Mouse (Mus musculus): ENCODE results near the gene Sema4f. TPM values are rescaled to one million over a fixed set of nuclear protein-coding genes. Genes with fewer than 3 reads are reported as not detected.

Gene Sema4f
- total and polyA plus RNA-seq, 3 experiments = 0.04 TPM; not detected in 2

- Histone ChIP-seq H3K27me3 (replicated peaks) (no peaks in the 10 kb centered on the region), H3K9me3 (replicated peaks; ENCODE audit: low read length) (no peaks in the 10 kb centered on the region), H3K36me3 (replicated peaks in 1 of 2; ENCODE audit: control insufficient read depth in 1 of 2, insufficient read depth in 1 of 2, low read length in 1 of 2) (no peaks in the 10 kb centered on the region), H3K4me1 (ENCODE audit: control insufficient read depth in 1 of 2, insufficient read depth in 2 of 2) (no peaks in the 10 kb centered on the region), H3K27ac (ENCODE audit: insufficient read depth, low read depth) (no peak overlapping the region), H3K9ac (ENCODE audit: insufficient read depth, low read depth) (no peak overlapping the region), H3K4me3 (replicated peaks in 1 of 3; ENCODE audit: low read depth in 2 of 3, low read length in 2 of 3, poor library complexity in 1 of 3) (no peak overlapping the region), H3K4me2 (ENCODE audit: insufficient read depth, low read depth, poor library complexity, severe bottlenecking) (no peak overlapping the region), H3K79me2 (replicated peaks; ENCODE audit: control insufficient read depth, extremely low read depth, insufficient read depth, poor library complexity, severe bottlenecking) (no peaks in the 10 kb centered on the region)
- dilution Hi-C loops (cut with MboI; ENCODE audit: extremely low pct_ligation_motif_present, extremely low pct_unique_long_range_greater_than_20kb, low sequenced_read_pairs) (no loop called here), in situ Hi-C loops (cut with MboI; ENCODE audit: low pct_ligation_motif_present, low pct_unique_long_range_greater_than_20kb, low sequenced_read_pairs) (no loop called here)
- DNase-seq (ENCODE audit: extremely low read depth) = no peak
- TF ChIP-seq TBP (conservative IDR thresholded peaks at IDR 0.05; ENCODE audit: low read depth, low read length) (no peak), MAFK (IDR thresholded peaks at IDR 0.05; ENCODE audit: insufficient replicate concordance, low read length) (no peak), ZMIZ1 (IDR thresholded peaks at IDR 0.05; ENCODE audit: low read depth, low read length) (no peak), CHD1 (IDR thresholded peaks at IDR 0.05; ENCODE audit: low read depth, low read length) (no peak), ZC3H11A (IDR thresholded peaks at IDR 0.05; ENCODE audit: low read depth, low read length) (no peak), RCOR1 (conservative IDR thresholded peaks at IDR 0.05; ENCODE audit: low read depth, low read length) (no peak), NRF1 (IDR thresholded peaks at IDR 0.05; ENCODE audit: low read depth, low read length) (no peak), RAD21 (IDR thresholded peaks at IDR 0.05; ENCODE audit: low read depth, low read length) (no peak), BHLHE40 (IDR thresholded peaks at IDR 0.05; ENCODE audit: low read depth, low read length) (no peak), SIN3A (IDR thresholded peaks at IDR 0.05; ENCODE audit: low read length) (no peak), IRF4 (IDR thresholded peaks at IDR 0.05; ENCODE audit: low read depth, low read length) (no peak), CHD2 (IDR thresholded peaks at IDR 0.05; ENCODE audit: low read length) (no peak), MAZ (IDR thresholded peaks at IDR 0.05; ENCODE audit: low read depth, low read length) (no peak), USF1 (IDR thresholded peaks at IDR 0.05; ENCODE audit: low read depth, low read length) (no peak), MYC (IDR thresholded peaks at IDR 0.05; ENCODE audit: low read depth, low read length) (no peak), PAX5 (IDR thresholded peaks at IDR 0.05; ENCODE audit: low read length) (no peak)
Observed at GRCm38 (mm10) chr6:82956553-82957251, 17.1 kb upstream of the Sema4f start.

GRCm38 (mm10) chr6:82946651-82947050 lies 7.1 kb upstream of the Sema4f start, which contains the start of gene M1ap:
Gene M1ap (plus strand): TSS chr6:82946902.
- dilution Hi-C loops (cut with MboI; ENCODE audit: extremely low pct_ligation_motif_present, extremely low pct_unique_long_range_greater_than_20kb, low sequenced_read_pairs) = no loop called here
- Histone ChIP-seq H3K9ac (ENCODE audit: insufficient read depth, low read depth) (no peak within 1 kb of the TSS), H3K27me3 (replicated peaks) (no peaks in the 10 kb centered on the region), H3K36me3 (replicated peaks in 1 of 2; ENCODE audit: control insufficient read depth in 1 of 2, insufficient read depth in 1 of 2, low read length in 1 of 2) (no peaks in the 10 kb centered on the region), H3K4me2 (ENCODE audit: insufficient read depth, low read depth, poor library complexity, severe bottlenecking) (no peak within 1 kb of the TSS), H3K79me2 (replicated peaks; ENCODE audit: control insufficient read depth, extremely low read depth, insufficient read depth, poor library complexity, severe bottlenecking) (no peaks in the 10 kb centered on the region), H3K4me3 (replicated peaks in 1 of 3; ENCODE audit: low read depth in 2 of 3, low read length in 2 of 3, poor library complexity in 1 of 3) (no peak within 1 kb of the TSS), H3K9me3 (replicated peaks; ENCODE audit: low read length) (peaks cover 16% of the 10 kb centered on the region), H3K4me1 (ENCODE audit: control insufficient read depth in 1 of 2, insufficient read depth in 2 of 2) (no peaks in the 10 kb centered on the region), H3K27ac (ENCODE audit: insufficient read depth, low read depth) (no peak within 1 kb of the TSS)
- TF ChIP-seq E2F4 (IDR thresholded peaks at IDR 0.05; ENCODE audit: insufficient replicate concordance, low read depth, low read length) (no peak), GABPA (IDR thresholded peaks at IDR 0.05; ENCODE audit: insufficient replicate concordance, low read depth, low read length) (no peak), MEF2A (IDR thresholded peaks at IDR 0.05; ENCODE audit: borderline replicate concordance, low read depth, low read length) (no peak), CHD1 (IDR thresholded peaks at IDR 0.05; ENCODE audit: low read depth, low read length) (no peak), MAFK (IDR thresholded peaks at IDR 0.05; ENCODE audit: insufficient replicate concordance, low read length) (no peak), TBP (conservative IDR thresholded peaks at IDR 0.05; ENCODE audit: low read depth, low read length) (no peak), JUN (IDR thresholded peaks at IDR 0.05; ENCODE audit: insufficient read depth, low read depth, low read length) (no peak), RAD21 (IDR thresholded peaks at IDR 0.05; ENCODE audit: low read depth, low read length) (no peak), USF1 (IDR thresholded peaks at IDR 0.05; ENCODE audit: low read depth, low read length) (no peak), SIN3A (IDR thresholded peaks at IDR 0.05; ENCODE audit: low read length) (no peak), BHLHE40 (IDR thresholded peaks at IDR 0.05; ENCODE audit: low read depth, low read length) (no peak), POLR2A (IDR thresholded peaks at IDR 0.05; ENCODE audit: low read depth, low read length) (no peak)
- DNase-seq (ENCODE audit: extremely low read depth) = no peak
- in situ Hi-C loops (cut with MboI; ENCODE audit: low pct_ligation_motif_present, low pct_unique_long_range_greater_than_20kb, low sequenced_read_pairs) = no loop called here
